Mouse (Mus musculus) frontal cortex, adult (tissue): Measurements from ENCODE around the gene Gm17655.
A peak's percentile ranks its signal among the peaks of the same experiment; 100 is the strongest.
"Not testable (repeated sequence)": the region's sequence is repeated elsewhere in the genome, so short reads cannot be mapped to it uniquely, and the experiment has no call there.

Source experiments
- ATAC-seq: cut with Nextera tagmentation; 2 replicates; pipeline ENCODE4 v1.9.2; 2017; ENCODE audit warnings: mild to moderate bottlenecking, moderate library complexity, mixed read lengths; ENCODE audit not compliant: low TSS enrichment

The Gm17655 gene

DNA sequence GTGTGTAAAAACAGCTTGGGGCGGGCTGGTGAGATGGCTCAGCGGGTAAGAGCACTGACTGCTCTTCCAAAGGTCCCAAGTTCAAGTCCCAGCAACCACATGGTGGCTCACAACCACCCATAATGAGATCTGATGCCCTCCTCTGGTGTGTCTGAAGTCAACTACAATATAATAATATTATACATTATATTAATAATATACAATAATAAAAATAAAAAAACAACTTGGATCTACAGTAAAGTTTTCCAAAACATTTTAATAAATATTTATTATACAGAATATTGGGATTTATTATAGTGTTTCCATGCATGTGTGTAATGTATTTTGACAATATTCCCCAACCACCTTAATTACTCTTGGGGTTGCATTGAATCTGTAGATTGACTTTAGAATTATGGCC lies at the start of gene Gm17655:
Gm17655 (minus strand) TSS at position 101 of the 400 bp plus-strand sequence.
- not testable (repeated sequence) for ATAC-seq

DNA sequence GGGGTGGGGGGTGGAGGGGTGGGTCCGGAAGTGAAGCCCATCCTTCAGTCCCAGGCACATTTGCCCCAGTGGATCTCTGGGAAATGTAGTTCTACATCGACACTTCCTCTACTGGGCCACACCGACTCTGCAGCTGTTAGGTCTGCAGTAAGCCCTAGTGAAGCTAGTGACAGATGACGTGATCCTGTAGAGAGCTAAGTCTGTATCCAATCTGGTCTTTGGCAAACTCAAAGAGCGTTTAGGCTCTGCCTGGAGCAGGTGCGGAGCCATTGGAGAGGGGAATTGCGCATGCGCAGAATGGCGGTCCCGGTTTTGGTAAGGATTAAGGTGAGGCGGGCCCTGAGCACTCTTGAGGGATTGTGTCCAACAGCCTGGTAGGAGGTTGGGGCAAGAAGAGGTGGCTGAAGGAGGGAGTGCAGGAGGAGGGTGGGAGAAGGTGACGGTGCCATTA lies 37.7 kb upstream of the Gm17655 start, which contains the start of gene Zfp605:
Zfp605 (plus strand) TSS at position 102 of the 451 bp plus-strand sequence.
- ATAC-seq: peak; percentile 58

DNA sequence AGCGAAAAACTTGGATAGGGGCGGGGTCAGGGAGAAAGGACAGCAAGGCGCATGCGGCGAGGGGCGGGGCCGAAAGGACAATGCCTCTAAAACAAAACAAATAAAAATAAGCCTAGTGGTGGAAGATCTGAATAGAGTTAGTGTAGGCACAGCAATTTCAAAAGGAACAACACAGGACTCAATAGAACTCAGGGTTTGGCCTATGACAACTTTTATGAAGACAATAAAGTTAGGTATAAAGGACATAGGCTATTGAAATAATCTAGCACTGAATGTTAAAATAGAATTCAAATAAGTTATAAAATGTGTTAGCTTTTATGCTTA lies 36.0 kb upstream of the Gm17655 start:
- ATAC-seq: no peak

DNA sequence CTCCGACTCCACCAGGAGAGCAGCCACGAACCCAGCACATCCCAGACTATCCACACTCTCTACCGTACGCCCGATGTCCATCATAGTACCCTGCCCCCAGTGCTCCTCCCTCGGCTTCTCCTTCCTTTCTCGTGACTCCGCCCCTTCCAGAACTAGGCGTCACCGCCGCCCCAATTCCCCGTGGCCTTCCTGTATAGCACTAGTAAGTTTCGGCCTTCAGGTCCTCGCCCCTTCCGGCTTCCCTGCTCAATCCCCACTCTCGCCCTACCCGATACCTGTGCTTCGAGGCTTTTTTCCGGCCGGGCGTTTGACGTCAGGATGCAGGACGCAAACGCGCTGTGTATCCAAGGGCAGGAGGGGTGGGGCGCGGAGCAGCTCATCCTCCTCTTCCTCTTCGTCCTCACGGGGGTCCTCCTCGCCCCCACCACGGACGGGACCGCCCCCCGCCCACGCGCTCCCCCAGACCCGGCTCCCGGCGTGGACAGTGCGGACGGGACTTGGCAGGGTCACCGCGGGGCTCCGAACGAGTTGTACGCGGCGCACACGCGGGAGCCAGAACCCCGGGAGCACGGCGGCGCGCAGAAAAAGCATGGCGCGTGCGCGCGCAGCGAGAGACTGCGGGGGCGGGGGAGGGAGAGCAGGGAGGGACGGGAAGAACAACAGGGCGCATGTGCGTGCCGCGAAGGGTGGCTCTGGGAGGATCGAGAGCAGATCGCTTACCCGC lies 35.4 kb upstream of the Gm17655 start, which contains the start of gene Gtpbp6:
Gtpbp6 (minus strand) TSS at position 617 of the 724 bp plus-strand sequence.
- ATAC-seq: peak; percentile 62

DNA sequence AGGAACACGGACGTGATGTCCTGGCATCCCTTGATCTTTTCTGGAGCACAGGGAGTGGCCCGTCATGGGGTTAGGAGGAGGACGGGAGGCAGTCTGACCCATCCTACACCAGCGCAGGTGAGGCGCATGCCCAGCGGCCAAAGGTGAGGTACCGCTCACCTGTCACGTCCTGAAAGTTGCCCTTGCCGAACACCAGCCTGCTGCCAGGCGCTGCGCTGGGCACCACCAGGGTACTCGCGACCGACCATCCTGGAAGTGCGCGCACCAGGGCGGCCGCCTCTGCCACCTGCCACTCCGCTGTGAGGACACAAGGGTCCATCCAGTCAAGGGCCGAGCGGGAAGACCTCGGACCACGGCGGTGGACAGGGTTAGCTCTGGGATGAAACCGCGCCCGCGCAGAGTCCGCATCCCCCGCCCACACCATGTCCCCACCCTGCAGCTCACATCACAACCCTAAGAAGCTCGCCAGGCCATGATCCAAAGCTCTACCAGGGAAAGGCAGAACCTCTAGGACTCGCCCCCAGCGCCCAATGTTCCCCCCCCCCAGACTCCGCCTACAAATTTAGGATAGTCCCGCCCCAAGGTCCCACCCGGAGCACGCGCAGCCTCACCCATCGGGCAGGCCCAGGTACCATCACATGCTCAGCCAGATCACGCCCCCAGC lies 34.7 kb upstream of the Gm17655 start:
- ATAC-seq: no peak

DNA sequence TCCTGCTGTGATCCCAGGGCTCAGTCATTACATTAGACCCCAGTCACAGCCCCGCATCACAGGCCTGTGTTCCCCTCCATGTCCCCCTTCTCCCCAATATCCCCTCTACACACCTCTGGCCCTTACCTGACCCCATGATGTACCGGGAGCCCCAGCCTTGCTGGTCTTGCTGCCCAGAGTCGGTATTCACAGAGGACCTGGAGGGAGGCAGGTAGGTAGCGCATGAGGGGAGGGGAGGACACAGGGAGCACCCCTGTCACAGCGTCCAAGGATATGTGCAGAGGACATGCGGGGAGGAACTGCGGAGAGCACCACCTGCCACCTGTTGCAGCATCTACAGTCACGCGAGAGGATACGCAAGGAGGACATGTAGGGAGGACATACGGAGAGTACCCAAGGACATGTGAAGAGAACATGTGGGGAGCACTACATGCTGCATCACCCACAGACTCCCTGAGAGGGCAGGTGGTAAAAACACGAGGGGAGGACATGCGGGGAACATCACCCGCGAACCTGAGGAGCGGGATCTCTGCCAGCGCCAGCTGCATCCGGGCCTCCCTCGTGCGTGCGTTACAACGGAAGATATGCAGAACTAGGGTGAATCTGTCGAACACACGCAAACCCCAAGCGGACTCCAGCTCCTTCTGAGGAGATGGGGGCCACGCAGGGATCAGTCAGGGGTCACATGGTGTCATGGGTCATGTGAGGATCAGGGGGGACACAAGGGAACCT lies 34.0 kb upstream of the Gm17655 start:
- ATAC-seq: no peak

DNA sequence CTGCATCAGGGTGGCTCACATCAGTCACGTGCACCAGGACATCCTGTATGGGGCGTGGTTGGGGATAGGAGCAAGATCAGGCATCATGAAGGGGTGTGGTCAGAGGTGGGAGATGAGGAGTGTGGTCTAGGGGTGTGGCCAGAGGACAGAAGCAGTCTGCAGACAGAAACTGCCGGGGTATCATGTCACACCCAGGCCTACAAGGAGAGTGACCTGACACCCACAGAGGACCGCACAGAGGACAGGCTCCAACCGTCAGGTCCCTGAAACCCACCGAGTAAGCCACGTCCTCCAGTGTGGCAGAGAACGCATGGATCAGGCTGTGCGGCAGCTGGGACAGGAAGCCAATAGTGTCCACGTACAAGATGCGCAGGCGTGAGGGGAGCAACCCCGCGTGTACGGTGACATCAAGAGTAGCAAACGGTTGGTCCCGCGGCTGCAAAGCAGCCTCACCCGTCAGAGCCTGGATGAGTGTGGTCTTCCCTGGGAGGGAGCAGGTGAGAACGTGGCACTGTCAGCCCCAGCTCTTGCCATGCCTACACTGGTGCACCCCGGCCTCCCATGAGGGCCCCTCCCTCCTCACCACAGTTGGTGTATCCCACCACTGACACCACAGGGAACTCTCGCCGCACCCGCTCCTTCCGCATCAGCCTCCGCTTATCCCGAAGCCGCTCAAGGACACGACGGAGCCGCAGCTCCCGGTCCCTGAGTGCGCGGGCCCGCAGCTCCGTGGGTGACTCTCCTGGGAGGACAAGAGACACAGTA lies 32.5 kb upstream of the Gm17655 start:
- no peak for ATAC-seq

DNA sequence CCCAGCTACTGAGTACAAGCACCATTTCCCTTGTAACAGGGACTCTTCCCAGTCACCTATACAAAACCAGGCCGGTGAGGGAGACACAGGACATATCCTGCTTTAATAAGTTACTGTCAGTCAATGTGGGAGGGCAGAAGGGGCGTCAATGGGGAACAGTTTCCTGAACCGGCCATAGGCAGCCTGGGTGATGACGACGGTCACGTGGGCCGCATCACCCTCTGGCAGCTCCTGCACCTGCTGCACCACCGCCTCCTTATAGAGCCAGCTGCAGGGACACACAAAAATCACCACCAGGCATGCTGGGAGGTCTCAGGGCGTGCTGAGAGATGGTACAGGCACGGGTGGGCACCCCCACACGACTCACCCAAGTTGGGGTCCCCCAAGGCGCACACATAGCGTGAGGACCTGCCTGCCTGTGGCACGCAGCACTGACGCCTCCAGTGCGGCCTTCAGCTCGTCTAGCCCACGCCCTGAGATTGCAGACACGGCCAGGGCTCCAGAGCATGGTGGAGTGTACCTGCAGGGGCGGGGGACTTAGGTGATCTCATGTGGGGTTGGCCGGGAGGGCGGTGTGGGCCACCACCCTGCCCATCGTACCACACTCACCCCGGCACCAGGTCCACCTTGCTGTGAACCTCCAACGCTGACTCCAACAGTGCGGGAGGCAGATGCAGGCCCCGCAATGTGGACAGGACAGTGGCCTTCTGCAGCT lies 31.7 kb upstream of the Gm17655 start:
- no peak for ATAC-seq

DNA sequence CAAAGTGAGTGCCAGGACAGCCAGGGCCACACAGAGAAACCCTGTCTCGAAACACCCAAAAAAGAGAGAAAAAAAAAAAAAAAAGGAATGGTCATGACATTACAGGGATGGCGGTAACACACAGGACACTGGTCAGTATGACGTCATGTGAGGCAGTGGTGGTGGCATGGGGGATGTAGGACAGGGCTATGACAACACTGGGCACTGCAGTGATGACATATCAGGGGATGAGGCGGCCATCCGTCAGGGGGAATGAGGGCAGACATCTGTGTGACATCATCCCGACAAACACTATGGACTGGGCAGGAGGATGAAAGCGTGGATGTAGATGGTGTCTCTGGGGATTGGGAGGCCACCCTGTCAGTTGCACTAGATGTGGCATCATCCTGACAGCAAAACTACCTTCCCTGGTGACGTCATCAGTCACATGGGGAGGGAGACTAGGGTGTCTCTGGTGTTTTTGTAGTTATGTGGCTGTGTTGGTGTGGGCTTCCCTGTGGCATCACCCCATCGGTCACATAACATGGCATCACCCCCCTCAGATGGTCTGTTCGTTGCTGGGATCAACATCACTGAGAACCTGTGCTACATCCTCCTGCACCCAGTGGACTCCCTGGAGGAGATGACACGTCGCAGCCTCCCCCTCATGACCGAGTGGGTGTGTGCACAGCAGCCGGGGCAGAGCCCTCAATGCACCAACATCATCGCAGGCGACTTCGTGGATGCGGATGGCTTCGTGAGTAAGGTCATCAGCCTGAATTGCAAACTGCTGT lies 30.7 kb upstream of the Gm17655 start:
- no peak for ATAC-seq

DNA sequence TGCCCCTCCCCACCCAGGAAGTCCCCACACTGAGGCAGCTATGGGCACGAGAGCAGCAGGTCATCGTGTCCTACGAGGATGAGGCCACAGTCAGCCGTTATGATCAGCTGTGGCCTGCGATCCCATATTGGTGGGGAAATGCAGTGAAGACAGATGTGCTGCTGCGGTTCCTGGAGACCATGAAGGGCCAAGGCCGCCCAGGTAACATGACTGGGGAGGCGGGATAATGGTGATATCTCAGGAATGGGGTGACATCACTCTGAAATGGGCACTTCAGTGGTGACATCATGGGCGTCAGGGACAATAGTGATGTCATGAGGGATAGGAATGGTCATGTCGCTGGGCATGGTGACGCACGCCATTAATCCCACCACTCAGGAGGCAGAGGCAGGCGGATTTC lies 30.1 kb upstream of the Gm17655 start:
- no peak for ATAC-seq

DNA sequence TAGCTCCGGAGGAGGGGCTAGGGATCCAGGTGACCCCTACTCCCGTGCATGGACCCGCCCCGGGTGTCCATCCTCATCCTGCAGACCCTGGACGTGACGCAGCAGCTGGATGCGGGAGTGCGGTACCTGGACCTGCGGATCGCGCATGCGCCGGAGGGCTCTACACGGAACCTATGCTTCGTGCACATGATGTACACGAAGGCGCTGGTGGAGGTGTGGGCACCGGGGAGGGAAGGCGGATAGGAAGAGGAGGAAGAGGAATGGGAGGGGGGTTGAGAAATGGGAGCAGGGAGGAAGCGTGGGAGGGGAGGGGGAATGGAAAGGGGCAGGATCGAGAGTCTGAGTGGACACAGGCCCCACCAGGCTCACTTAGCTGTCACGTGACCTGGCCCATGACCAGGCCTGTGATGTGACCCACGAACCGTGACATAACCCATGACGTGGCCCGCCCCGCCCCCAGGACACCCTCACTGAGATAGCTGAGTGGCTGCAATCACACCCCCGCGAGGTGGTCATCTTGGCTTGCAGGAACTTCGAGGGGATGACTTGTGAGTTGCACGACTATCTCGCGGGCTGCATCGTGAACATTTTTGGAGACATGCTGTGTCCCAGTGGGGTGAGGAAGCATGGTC lies 29.5 kb upstream of the Gm17655 start:
- ATAC-seq: peak; percentile 50

DNA sequence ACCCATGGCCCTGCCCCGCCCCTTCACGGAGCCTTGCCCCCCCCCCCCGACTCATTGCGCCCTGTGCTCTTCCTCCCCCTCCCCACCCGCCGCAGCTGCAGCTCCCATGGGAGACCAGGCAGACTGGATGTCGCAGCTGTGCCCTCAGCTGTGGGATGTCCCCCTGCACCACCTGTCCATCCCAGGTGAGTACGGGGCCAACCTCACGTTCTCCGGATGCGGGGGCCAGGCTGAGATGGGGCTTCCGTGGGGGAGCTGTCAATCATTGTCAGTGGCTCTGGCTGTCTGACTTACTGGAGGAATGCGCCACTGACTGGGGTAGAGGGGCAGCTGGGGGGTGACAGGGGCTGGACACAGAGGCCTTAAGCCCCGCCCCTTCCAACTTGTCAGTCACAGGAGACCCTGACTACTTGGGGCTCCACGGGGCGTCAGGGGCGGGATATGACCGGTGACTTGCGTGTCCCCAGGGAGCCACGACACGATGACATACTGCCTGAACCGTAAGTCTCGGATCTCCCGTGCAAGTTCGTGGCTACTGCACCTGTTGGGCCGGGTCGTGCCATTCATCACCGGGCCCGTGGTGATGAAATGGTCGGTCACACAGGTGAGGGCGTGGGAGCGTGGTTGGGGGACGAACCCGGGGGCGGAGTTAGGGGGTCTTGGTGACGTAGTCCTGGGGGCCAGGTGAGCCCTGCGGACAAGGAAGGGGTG lies 28.8 kb upstream of the Gm17655 start:
- ATAC-seq: no peak

DNA sequence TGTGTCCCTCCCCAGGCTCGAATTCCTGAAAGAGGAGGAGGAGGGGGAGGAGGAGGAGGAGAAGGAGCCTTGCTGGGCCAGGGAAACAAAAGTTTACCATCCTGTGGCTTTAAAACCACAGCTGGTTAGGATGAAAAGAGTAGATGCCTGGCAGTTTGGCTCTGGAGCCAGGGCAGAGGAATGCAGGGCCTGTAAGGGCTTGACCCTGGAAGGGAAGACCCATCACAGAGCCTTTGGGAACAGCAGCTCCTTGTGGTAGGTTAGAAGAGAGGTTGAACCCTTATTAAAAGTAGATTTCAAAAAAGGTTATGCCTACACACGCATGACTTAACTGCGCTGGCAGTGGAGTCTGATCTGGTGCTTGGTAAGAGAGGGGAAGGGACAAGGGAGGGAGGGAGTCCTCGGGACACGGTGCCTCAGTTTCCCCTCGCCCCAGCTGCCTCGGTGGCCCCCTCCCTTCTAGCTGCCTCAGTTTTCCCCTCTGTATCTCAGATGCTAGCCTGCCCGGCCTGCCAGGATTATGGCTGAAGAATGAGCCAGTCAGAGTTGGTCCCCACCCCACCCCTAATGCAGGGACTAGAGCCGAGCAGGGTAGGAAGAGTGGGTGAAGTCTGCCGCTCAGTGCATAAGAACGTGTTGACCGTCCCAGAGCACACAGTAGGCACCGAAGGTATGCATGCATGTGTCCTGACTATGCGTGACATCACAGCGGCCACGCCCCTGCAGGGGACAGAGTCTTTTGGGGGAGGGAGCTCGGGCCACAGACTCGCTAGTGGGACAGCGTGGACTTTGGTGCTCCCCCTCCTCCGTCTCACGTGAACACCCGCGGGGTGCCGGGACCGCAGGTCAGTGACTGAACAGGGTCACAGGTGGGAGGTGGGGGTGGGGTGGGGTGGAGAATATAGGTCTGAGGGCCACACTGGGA lies 27.6 kb upstream of the Gm17655 start, which contains the start of gene Plcxd1:
Plcxd1 (plus strand) TSS at position 314 of the 925 bp plus-strand sequence.
- ATAC-seq: no peak

DNA sequence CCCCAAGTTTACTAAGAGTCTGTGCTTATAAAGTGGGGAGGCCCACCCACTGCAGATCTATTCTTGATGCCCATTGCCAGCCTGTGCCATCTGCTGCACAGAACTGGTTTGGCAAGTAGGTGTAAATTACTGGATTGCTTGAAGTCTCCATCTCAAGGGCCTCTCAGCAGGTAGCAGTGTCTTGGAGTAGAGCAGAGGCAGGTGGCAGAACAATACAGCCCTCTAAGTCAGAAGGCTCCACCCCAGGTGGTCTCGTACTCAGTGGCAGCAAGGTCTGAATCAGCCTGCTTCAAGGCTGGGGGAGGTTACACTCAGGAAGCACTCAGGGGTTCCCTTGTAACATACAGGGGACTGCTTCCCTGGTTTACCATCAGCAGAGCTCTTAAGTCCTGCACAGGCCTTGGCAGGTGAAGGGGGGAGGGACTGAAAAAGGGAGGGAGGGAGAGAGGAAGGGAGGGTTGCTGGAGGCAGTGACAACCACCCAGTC lies 26.7 kb upstream of the Gm17655 start:
- no peak for ATAC-seq

DNA sequence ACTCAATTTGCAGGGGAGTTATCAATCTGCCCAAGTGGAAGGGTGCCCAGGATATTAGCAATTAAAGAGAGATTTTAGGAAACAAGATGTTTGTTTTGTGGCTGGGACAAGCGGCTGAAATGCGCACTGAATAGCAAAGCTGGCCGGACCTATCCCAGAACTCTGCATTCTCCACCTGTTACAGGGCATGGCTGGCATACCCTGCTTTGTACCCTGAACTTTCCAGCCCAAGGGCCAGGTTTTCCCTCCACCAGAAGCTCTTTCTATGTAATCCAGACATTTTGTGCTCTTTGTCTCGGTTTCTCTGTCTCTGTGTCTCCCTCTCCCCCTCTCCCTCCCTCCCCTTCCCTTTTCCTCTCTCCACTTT lies 22.5 kb upstream of the Gm17655 start:
- ATAC-seq: no peak

DNA sequence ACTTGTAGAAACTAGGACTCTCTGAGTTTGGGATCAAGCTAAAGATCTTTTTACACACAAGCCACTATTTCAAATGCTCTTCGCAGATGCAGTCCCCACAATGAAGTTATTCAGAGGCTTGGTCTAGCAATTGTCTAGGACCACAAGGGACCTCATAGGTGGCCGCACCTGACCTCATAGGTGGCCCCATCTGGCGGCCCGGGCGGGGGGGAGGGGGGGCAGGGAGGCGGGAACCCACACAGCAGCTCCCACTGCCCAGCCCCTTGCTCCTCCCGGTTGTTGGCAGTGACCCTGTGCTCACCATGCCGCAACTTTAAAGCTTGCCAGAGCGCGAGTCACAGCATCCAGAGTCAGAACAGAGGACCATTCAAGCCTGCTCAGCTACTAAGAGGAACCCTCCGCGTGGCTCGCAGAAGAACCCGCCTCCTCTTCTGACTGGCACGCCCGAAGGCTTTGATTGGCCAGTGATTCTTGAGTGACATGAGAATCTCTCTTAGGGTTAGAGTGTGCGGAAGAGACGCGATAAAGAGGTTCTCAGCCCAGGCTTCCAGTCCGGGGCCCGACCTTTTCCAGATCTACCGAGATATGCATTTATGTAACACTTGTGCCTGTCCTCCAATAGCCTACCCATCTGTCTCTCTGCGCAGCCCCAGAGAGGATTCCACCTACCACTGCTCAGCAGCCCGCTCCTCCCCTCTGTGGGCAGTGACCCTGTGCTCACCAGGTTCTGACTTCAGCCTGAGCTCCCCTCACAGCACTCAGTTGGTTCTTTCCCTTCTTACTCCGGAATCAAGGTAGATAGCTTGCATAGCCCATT lies 21.9 kb upstream of the Gm17655 start, which contains the start of gene Gm35315:
Gm35315 (minus strand) TSS at position 391 of the 817 bp plus-strand sequence.
- ATAC-seq: peak; percentile 99

DNA sequence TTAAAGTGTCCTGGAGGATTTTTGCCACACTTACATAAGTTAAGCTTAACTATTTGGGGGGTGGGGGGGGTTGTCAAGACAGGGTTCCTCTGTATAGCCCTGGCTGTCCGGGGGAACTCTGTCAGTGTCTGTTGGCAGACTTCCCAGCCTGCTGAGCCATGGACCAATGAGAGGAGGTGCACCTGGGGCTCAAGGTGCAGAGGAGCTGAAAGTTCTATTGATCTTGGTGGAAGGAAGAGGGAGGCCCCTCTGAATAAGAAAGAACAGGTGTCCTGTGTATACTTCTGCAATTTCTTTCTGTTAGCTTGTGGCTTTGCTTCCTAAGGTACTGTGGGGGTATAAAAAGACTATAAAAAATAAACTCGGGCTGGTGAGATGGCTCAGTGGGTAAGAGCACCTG lies 19.2 kb upstream of the Gm17655 start:
- ATAC-seq: no peak
